Mouse (Mus musculus) thymus, postnatal 10 days (tissue): ENCODE measurements at regions not wholly inside any gene's neighbourhood (a gene's known extent, or its start where the extent isn't known, plus 50 kb on each side); places are given as distances from the start of the nearest gene placed in this dataset.

Source experiments
- DNase-seq, 2 experiments: peaks; one replicate each; pipeline ENCODE4 v3.0.0; 2021; ENCODE audit warnings: low spot score in 2 of 2

DNA sequence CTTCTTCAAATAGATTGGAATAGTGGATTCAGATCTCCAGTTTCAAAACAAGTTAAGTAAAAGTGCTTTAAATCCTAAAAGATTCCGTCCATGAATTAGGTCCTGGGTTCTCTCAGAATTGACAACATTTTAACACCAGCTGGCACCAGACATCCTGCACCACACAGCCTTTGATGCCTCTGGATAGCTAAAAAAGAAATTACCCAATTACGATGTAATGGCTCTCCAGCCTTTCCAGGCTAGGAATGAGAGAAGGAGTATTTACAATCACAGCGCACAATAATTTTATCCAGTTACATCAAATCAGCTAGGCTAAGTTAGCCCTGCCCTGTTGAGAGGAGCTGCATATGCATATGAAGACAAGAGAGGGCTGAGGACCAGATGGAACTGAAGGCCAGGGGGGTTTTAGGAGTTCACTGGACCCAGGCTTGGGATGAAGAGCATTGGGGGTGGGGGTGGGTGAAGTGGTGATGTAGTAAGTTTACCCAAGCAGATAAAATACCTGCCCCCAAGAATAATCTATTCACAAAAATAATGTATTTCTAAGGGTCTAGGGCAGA is 455.8 kb upstream of the Tle4 start:
- DNase-seq: no peak

DNA sequence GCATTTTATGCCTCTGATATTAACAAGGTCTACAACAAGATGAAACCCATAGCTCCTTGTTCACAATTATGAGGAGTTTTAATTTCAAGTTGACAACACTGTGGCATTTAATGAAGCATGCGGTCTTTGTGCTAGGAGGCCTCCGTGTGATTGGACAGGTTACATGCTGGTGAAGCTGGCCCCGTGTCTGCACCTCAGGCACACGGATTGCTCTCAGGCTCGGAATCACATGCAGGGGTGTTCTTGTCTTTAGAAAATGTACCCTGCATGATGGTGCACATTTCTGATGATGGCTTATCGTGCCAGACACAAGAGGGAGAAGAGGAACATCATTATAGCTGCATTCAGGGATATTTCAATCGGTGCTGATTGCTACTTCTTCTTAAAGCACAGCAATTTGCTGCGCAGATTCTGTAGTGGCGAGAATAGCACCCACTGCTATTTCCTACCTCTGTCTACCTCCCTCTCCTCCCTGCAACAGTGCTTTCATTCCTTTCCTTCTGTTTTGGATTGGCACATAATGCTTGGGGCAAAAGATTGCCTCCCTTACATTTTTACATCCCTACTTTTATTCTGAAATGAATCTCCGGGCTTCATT is 454.9 kb upstream of the Tle4 start:
- no peak for DNase-seq

DNA sequence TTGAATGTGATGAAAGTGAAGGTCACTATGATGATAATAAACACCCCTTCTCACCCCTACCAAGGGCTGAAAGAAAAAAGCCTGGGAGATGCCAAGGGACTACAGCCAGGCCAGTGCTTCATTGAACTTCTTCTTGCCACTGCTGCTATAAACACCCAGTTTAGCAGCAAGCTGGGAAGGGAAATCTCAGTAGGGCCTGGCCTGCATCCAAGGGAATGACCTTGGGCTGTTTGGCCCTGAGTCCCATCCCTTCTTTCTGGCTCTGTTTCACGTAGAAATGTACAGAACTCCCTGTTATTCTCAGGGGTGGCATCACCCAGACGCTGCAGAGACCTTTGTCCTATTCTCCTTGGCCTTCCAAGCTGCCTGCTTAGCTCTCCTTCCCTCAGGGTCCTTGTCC is 450.0 kb upstream of the Tle4 start:
- no peak for DNase-seq

DNA sequence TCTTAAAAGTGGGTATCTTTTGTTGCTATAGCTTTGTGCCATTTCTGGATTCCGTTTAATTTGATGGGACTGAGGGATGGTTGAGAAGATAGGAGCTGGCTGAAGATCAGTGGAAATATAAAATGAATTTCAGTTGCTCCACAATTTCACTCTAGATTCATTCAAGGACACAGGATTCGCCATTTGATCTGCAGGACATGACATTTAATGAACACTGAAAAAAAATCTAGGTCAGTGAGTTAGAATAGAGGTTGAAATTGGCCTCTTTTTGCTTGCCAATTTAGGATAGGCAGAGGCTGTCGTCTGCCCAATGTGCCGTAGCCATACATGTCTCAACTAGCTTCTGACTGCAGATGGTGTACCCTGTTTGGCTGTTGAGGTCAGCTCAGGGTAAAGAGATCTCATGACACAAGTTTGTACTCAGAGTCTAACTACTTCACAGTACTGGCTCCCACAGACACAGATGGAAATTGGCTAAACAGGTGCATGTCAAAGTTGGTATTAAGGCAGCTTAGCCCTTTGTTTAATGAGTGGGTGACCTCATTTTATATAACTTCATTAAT is 449.5 kb upstream of the Tle4 start:
- no peak for DNase-seq

DNA sequence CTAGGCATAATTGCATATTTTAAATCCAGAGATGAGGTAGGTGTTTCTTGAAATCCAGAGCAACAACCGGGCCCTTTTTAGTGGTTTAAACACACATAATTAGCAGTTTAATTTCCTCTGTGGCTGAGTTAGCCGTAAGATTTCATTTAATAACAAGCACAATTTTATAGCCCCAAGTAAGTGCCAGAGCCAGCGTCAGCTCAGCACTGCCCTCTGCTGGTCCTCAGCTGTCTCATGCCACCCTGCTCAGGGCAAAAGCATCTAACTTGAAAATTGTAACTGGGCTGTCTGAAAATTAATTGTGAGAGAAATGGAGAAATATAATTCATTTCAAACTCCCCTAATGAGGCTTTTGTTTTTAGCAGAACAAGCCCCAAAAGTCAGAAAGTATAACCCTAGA is 437.7 kb upstream of the Tle4 start:
- DNase-seq: peak in 1 of 2 experiments; percentile 37

DNA sequence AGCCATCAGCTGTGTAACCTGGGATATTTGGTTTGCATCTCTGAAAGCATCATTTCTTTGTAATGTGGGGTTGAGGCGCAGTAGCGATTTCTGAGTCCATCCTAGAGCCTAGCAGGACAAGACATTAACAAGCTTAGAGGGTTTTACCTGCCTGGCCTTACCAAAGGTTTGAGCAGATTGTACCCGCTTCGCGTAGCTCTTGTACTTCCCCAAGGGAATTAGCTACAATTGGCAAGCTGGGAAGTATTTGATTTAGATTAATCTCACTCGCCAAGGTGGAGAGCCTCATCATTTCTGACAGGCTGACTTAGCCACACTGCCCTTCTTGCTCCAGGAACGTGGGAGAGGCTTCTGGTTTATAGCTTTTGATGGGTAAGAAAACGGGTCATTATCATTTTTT is 436.1 kb upstream of the Tle4 start:
- no peak for DNase-seq

DNA sequence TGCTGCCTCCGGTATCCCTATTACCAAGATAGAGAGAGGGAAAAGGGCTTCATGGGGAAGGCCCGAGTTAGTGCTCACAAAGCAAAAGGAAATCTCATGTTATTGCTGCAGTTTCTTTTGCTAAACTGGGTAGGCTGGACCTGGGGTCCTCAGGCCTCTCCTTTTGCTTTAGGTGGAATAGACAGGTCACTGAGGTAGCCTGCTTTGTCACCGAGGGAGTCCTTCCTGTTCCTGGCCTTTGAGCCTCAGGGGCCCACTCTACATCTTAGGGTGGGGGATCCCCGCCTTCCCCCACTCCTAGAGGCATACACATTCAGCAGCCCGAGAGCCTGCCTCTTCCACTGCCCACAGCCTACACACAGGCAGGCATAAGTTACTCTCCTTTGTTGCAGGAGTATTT is 435.5 kb upstream of the Tle4 start:
- DNase-seq: no peak

DNA sequence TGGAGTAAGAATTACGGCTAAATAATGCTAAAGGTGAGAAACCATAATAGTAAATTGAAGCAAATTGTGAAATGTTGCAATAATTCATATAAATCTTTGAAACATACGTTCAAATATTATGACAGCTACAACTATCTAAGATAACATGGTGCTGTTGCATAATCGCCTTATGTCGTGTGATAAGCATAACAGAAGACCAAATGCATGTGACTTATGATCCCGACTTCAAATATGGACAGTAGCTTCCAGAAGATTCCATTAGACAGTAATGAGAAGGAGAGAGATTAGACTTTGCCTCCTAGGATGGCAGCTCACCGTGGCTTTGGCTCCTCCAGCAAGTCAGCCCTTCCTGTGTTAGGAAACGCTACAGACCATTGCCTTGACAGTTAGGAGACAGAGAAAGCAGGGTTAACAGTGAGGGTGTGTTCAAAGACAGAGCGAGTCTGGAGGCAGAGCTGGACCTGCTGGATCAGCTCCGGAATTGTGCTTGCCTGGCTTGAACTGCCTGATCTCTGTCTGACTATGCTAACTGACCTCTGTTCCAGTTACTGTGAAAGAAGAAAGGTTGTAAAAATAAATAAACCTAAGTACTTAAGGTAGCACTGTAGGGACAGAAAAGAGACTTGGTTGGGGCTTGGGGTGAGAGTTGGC is 434.6 kb upstream of the Tle4 start:
- no peak for DNase-seq

DNA sequence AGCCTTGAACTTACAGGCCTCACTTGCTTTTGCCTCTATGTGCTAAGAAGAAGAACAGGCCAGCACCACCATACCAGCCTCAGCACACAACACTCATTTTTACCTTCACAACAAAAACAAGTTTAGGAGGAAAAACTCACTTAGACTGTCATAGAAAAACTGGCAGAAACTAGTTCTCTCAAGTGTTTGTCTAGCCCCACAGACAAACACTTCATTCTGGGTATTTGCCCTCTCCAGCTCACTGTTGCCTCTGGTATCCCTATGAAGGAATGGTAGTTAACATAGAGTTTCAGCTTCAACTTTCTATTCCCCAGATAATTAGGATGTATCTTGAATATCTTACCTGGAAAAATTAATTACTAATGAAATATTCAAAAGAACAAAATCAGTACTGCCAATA is 433.6 kb upstream of the Tle4 start:
- DNase-seq: no peak

DNA sequence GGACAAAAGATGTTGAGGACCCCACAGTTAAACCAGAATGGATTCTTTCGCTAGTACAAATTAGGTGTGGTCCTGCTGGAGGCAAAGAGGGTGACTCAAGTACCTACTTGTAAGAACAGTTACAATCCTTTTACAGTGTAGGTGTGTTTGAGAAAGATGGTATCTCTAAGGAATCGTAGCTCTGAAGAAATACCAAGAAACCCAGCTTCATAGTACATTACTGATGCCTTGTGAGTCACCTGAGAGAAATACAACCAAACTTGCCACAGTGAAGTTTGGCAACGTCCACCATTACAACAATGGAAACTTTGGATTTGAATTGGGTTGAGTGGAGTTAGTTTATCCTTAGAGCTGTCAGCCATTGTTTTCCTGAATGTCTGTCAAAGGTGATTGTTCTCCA is 405.7 kb upstream of the Tle4 start:
- no peak for DNase-seq

DNA sequence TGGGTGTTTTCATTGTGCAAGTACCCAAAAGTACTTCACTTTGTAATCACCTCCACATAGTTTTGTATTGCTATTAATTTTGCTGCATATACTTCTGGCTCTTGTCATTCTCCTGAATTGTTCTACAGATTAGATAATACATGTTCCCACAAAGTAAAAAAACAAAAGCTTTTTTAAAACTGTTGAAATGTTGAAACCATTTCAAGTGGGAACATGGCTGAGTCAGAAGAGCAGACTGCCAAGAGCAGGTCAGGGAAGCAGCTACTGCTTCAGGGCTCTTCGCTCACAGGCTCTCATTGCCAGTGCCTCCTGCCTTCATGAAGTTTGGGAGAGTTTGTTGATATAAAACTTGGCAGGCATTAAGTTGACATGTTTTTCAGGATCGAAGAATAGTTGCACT is 395.5 kb upstream of the Tle4 start:
- DNase-seq: no peak

DNA sequence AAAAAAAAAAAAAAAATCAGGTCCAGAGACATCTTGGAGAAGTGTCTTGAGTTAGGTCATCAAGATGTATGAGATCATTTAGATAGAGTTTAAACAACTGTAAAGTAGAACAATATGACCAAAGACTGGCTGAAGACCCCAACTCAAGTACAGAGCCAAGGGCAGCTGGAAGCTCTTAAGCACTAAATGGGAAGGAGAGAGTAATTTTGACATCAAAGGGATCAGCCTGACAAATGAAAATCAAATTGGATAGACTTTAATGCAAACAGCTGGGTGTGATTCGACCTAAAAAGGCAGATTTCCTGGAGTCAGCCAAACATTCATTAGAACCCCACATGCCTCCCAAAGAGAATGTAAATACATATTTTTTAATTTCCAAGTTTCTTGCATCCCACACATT is 372.3 kb upstream of the Tle4 start:
- no peak for DNase-seq

DNA sequence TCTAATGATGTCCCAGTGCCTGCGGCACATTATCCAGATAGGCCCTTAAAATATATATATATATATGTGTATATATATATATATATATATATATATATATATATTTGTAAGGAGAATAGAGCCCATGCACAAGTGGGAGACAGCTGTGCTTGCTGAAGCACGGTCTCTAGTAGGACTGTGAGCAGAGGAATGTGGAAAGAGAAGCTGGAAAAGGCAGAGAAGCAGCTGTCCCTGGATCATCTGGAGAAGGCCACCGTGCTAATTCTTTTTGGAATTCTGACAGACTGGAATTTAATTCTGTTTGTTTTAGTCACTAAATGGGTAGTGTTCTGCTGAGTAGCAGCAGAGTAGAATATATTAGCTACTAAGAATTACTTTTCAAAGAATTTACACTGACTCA is 370.4 kb upstream of the Tle4 start:
- no peak for DNase-seq

DNA sequence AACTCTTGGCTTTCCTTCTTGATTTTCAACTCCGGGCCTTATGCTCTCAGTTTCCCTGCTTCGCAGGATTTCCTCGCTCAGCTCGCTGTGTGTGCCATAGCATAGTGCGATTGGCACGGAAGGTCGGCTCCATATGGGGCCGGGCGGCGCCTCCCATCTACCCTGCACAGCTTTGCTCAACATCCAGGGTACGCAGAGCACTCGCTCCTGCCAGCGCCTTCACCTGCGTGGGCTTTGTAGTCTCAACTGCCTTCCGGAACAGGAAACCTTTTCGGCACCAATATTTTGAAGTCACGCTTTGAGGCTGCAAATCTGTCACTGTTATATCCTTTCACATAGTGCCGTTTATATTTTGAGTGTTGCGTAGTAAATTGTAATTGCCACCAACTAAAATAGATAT is 359.9 kb upstream of the Tle4 start:
- no peak for DNase-seq

DNA sequence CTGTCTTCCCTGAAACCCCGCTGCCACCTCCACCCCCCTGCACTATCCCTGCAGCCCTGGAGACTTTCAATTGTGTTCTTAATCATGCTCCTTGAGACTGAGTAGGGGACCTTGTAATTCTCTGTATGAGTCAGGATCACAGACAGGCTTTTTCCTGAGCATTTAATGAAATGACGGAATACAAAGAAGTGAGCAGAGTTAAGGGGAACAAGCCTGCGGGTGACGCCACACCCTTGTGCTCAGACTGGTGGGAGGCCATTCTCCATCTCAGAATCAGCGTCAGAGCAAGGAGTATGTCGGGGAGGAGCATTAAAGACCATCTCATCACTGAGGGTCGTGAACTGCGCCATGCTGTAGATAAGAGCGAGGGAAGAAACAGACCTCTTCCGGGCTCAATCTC is 359.3 kb upstream of the Tle4 start:
- DNase-seq: no peak

DNA sequence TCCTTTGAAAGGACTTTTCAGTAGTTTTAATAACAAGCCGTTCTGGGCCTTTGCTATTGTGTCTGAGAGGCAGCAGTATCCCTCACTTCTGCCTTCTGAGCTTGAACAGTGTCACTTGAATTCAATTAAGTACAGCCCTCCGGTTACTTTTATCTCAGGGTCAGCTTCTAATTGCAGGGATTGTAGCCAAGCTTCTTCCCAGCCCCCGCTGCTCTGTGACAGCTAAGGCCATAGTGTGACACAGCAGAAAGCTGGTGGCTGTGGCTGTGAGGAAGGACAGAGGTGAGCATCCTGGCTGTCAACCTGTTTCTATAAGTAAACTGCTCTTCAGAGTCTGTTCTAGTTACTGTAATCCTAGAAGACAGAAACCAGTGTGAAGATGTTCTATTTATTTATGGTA is 358.5 kb upstream of the Tle4 start:
- DNase-seq: no peak

DNA sequence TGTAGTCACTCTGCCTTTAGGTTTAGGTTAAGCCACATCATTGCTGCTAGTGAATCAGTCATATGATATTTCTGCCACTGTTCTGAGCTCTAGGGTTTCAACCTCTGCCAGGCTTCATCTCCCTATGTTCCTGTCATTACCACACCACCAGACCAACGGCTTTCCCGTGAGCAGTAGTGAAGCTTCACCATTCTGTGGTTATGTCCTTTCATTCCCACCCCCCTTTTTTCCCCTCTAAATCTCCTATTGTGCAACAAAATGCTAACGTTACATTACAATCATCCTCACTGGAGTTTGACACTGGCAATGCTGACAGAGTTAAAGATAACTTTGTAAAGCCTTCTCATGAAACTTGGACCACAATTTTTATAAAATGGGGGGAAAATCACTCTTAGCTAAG is 358.1 kb upstream of the Tle4 start:
- DNase-seq: no peak

DNA sequence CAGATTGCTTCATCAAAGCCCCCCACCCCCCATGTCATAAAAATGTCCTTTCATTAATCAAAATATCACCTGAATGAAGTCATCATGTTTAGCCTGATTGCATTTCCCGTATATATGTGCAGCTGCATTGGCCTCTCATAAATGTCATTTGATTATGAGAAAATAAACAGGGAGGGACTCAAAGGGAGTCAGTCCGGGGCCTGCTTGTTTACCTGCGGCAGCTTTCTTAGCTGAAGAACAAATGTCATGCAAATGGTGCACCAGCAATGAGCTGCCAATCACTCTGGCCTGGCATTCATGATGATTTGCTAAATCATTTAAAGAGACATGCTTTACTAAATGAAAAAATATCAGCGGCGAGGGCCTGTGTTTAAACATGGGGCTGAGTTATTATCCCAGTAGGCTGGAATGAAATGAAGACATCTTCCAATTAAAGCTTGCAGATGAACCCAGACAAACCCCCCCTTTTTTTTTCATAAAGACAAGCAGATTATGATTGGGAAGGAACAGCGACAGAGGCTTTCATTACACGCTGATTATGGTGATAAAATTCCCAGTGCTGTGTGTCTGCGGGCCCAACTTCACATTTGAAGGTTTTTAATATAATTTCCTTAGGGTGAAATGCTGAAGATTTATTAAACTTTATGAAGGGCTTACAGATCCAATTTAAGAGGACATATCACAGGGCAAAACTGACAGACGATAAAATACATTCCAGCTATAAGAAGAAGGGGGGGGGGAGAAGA is 342.5 kb upstream of the Tle4 start:
- no peak for DNase-seq

DNA sequence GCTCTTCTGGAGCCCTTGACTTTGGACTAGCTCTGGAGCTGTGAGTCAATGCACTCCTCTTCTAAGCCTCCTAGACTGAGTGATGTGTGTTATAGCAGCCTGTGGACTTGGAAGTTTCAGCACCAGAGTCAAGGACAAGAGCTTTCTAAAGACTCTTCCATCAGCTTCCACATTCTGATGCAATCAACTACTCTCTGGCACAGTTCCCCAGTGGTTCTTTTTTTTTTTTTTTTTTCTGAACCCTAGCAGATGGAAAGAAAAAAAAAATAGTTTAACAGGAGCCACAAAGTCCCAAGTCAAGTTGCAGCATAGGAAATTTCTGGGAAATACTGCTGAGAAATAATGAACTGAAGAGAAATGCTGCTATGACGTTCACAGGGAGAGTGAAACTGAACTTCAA is 324.4 kb upstream of the Tle4 start:
- DNase-seq: no peak

DNA sequence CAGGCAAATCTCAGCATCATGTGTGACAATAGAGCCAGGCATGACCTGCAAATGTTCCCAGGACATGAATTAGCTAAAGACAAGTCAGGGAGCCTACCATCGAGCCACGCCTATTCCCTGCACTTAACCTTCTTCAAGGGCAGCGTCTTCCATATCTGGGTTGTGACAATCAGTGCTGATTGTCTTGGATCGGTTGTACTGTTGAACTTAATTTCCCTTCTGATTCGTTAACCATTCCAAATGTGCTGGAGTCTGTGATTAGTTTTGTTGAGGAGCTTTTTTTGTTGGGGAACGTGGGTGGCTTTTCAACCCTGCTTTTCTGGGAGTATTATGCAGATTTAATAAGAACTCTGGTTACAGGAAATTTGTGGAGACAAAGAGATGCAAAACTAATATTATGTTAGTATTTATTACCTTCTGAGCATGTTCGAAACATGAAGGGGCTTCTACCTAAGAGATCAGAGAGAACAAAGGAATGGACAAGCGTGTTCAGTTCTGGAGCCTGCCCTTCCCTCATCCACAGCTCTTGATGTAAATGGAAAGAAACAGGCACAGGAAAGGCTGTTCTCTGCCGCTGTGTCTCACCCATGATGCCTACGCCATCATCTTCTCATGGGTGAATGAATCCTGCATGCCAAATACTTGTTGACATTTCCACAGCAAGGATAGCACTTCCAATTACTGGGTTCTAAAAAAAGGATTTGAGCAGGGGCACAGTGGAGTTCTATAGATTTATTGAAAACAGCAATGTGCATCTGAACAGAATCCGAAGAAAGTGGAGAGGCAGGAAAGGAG is 313.4 kb upstream of the Tle4 start:
- DNase-seq: no peak

DNA sequence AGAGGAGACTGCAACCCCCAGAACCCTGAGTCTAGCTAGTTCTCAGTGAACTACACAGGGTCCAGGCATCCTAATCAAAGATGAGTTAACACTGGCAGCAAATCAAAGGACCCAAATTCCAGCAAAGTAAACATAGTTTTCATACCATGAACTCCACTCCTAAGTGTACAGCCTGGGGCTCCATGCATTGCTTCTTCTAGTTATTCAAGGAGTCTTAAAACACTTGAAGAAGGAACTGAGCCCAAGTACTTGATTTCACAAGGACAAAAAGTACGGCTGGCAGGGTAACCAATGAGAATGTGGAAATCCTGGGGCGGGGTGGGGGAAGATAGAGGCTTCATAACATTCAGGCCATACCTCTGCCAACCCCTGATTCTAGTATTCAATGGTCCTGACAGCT is 297.0 kb upstream of the Tle4 start:
- DNase-seq: no peak

DNA sequence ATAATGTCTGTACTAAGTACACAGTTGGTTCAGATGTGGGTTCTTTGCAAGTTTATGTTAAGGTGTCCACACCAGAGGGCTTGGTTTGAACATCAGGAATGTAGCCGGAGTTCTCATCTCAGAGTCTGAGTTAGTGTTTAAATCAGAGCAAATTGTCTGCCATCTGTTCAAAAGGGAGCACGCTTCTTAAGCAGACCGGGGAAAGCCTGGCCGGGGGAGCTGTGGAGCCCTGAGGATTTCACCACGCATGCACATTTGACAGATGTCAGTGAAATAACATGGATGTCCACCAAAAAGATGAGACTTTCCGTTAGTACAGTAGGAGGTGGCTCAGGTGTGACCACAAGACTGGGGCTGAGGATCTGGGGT is 294.5 kb upstream of the Tle4 start:
- DNase-seq: no peak
